Mouse (Mus musculus): ENCODE data around the gene Syt16.

Syt16 gene

DNA sequence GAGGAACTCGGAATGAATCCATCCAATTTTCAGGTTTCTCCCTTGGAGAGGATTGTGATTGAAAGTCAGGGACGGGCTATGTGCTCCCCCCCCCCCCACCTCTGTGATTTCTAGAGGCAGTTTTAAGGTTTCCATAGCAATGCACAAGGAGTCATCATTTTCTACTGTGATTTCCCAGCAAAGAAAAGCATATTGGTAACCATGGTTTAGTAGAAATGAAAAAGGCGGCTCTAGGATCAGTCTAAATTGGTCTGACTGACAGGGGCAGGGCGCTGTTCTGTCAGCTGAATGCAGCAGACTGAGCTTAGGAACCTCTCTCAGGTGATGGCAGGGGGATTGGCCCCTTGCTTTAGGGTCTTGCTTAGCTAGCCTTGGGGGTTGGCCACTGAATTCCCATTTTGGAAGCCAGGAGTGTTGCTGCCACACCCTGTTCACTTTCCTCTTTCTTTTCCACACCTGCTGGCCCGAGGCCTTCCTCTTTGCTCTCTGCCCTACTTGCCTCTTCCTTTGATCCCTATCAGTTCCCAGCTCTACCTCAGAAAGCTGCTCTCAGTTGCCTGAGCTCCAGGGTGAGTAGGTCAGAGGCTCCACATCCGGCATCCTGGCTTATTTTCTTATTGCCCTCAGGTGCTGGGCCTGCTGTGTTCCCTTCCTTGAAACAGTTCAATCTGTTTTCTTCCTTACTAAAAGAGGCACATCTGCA is 108.5 kb downstream of the Syt16 start:
- DNase-seq (ENCODE audit: low read depth, low spot score): no peak

DNA sequence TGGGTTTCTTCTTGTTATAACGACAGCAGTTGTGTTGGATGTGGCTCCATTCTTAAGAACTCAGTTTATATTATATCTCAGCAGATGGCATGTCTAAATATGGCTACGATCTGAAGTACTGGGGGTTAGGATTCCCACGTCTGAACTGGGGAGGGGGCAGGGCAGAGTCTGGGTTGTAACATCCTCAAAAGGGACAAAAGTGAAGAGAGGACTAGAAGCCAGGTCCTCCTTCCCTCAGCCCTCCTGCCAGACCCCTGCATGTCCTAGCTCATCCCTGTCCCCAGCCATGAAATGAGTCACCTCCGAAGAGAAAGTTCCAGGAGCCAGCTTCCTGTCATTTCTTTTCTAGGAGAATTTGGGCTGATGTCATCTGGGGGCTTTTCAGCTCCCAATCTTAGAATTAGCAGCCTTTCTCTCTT is 111.2 kb downstream of the Syt16 start:
- no peak for DNase-seq (ENCODE audit: low read depth, low spot score)

DNA sequence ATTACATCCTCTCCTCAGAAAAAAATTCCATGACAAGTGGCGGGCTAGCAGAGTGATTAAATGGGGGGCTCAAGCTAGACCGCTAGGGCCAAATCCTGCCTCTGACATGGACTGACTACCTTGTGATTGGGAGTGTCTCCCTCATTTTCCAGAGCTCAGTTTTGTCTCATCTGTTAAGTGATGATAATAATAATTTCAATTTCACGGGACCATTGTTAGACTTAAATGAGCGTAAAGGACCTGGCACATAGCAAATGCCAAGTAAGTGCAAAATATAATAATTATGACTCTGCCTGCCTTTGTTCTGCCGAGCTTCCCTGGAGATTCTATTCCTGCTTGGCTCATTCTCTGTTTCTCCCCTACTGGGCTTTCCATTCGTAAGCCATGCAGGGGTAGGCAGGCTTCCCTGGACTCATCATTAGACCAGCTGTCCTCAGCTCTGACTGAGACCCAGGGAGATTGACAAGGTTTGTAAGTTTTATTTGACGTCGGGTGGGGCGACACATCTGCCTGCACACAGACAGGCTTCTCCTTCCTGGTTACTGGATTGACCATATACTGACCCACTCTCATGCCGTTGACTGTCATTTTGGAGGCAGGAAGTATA is 112.1 kb downstream of the Syt16 start:
- no peak for DNase-seq (ENCODE audit: low read depth, low spot score)

DNA sequence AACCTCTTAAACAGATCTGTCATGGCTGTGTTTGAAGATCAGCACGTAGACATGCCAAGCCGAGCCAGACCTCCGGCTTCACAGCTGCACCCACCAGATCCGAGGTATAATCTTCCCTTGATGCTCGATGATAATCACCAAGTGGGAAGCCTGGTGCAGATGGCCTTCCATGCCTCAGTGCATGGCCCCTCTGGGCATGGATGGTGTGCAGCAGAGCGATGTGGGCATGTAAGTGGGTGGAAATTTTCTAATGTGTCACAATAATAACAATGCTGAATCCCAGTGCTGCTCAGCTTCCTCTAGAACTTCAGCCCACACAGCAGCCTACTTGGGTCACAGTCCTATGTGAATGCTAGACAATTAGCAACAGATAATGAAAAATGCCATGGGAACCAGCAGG is 119.4 kb downstream of the Syt16 start:
- DNase-seq (ENCODE audit: low read depth, low spot score): no peak

DNA sequence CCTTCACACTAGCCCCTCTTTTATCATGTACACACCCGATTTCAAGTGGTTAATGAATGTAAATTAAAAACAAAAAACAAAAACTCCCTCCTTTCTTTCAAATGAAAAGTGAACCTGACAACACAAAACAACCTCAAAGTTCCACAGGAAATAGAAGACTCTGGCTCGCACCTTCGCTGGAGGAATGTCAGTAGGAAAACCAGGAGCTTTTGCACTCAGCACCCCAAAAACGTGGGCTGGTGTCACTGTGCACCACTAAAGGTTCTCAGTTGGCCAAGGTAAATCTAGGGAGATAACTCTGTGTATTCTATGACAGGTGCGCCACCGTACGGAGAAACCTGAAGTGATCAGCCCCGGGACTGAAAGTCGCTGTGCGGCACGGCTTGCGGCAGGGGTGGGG is 128.3 kb downstream of the Syt16 start:
- no peak for DNase-seq (ENCODE audit: low read depth, low spot score)

DNA sequence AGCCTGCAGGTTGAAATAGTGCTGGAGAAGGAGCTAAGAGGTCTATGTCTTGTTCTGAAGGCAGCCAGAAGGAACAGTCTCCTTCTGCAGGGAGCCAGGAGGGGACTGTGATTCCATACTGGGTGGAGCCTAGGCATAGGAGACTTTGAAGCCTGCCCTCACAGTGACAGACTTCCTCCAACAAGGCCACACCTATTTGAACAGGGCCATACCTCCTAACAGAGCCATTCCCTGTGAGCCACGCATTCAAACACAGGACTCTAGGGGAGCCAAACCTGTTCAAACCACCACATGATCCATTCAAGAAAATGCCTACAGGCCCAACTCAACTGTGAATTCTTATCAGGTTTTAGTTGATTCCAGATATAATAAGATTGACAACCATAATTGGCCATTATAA is 130.8 kb downstream of the Syt16 start:
- DNase-seq (ENCODE audit: low read depth, low spot score): no peak

DNA sequence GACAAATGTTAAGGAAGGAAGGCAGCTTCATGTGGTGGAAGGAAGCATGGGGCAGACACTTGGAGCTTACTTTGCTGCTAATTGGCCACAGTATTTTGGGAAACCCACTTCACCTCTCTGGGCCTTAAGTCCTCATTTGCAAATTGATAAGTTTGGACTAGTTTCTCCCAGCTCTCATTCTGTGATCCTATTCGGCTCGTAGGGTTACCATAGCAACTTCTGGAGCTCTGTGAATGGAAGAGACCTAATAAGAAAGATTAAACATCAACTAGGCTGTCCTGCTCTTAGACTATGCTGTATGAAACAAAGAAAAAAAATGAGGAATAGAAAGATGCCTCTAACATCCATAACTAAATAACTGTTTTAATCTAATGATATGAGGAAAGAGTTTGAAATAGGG is 134.3 kb downstream of the Syt16 start:
- no peak for DNase-seq (ENCODE audit: low read depth, low spot score)

DNA sequence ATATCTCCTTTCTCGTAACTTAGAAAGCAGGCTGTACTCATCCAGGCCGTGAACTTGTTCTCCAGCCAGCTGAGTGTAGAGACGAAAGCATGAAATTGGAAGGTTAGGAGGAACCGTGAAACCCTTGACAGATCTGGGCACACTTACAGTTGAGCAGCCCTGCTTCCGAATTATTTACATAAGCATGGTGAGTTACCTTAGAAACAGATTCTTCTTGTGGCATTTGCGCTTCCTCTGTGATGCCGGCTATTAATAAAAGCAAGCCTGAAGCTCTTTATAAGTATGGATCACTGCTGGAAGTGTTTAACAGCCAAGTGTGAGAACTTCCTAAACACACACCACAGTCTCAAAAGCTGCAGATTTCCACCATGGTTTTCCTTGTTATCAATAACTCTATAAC is 144.7 kb downstream of the Syt16 start:
- no peak for DNase-seq (ENCODE audit: low read depth, low spot score)

DNA sequence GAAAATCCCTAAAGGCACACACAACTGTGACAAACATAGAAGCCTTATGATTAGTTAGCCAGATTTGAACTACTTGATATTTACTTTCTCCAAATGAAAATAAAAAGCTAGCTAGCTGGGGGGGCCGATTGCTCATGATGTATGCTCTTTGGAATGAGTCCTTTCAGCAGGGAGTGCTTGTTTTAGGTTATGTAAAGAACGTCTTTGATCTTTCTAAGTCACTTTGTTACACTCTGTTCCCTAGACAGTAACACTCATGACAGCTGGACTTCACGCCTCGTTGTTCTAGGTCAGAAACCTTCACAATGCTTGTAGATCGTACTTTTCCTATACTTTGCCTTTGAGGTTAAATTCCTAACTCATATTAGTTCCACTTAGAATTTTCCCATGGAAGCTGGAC is 146.9 kb downstream of the Syt16 start:
- DNase-seq (ENCODE audit: low read depth, low spot score): no peak

DNA sequence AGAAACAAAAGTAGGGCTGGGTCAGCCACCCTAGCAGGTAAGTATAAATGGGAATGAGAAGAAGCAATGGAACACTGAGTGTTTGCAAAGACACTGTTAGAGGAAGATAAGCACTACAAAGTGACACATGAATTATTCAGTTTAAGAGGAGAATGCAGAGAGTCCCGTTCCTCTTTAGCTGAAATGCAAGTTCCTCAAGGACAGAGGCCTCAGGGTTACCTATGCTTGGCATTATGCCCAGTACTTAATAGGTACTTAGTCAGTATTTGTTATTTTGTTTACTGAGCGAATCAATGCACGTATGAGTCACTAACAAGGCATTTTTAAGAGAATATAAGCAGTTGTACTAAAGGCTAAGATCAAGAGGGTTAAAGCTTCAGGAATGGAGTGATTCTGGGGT is 163.3 kb downstream of the Syt16 start:
- no peak for DNase-seq (ENCODE audit: low read depth, low spot score)

DNA sequence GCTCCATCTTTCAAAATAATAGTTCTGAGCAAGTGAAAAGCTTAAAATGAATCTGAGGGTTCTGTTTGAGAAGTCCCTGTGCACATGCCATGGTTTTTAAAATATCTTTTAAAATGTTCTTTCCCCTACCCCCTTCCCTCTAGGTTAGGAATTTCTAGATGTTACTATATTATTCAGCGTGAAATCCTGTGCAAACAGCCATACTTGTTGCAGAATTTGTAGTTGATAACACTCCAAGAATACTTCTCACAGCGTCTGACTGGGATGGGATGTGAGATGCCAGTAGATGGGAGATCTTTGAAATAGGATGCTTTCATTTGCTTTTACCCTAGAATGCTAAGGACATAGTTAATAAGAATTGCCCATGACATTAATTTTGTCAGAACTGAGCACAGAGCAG is 165.6 kb downstream of the Syt16 start:
- no peak for DNase-seq (ENCODE audit: low read depth, low spot score)

DNA sequence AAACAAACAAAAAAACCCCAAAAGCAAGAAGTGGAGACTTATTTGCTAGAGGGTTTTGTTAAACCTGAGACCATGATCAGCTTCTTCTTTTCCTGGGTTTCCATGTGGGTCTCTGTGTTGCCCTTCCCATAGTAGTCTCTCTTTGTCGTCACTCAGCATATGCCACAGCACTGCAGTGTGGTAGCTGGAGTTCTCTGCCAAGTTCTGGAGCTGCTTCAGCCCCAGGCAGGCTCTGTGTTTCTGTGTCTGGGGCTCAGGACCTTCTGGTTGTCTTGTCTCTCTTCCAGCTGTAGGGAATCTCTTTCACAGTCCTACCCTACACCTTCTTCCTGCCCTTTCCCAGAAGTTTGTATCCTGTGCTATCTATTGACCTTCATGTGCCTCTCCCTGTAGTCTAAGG is 173.8 kb downstream of the Syt16 start:
- no peak for DNase-seq (ENCODE audit: low read depth, low spot score)

DNA sequence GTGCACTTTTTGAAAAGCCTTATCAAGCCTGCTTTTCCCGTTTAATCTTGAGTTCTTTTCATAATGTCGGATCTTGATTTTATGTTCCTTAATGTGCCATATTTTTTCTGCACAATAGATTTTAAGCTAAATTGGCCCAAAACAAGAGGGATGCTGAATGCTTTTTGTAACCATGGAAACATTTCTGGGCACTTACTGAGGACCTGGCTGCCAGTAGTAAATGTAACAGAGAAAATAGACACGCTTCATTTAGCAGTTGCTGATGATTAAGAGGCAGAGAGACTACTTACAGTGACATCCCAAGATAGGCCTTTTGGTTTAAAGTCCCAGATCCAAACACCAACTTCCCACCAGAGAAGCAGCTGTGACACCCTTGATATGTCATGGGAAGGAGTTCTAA is 176.4 kb downstream of the Syt16 start:
- DNase-seq (ENCODE audit: low read depth, low spot score): no peak

DNA sequence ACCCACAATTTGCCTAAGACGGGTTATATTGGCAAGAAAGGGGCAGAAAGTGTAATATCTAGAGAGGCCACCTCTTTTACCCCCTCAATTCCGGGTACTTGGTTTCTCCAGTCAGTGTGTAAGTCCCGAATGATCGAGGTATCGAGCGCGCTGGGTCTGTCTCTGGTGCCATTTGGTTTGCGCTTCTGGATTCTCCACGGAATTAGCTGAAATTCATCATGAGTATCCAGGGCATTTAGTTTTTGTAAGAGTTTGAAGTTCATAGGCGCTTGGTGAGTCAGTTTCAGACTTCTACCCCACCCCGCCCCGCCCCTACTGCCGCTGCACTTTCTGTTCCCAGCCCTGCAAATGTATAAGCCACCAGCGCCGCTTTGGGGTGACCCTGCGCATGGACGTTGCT is 187.1 kb downstream of the Syt16 start:
- DNase-seq (ENCODE audit: low read depth, low spot score): no peak

DNA sequence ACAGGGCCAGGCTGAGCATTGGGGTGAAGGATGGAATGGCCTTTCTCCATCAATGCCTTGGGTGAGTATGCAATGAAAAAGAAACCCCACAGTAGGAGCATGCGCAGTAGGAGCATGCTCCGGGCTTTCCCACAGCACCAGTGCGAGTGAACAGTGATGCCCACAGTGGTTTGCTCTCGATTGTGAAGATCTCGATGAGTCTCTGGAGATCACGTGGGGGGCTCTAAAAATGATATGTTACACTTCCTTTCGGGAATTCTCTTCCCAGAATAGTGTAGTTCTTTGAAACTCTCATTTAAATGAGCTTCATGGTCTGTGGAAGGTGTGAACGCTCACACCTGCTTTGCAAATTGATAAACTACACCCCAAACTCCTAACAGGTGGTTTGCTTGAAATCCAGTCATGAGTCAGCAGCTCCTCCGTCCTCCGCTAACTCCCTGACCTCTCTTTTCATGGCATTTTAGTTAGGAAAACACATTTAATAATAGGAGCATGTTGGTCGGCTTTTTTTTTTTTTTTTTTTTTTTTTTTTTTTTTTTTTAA is 190.9 kb downstream of the Syt16 start:
- no peak for DNase-seq (ENCODE audit: low read depth, low spot score)

DNA sequence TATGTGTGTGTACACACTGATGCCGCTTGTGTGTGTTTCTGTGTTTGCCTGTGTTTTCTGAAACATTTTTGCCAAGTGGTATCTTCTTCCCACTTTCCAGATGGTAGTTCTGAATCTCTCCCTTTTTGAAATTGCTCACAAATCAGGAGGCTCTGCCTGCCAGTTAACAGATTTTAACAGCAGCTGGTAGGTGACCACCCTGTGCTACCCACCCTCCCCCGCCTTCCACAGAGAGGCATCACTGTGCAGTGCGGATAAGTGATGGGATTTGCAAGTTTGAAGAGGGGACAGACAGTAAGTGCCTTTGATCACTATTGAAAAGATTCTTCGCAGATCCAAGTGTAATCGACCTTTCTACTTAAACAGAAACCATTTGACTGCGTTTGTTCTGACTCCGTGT is 191.4 kb downstream of the Syt16 start:
- DNase-seq (ENCODE audit: low read depth, low spot score): peak; percentile 14

DNA sequence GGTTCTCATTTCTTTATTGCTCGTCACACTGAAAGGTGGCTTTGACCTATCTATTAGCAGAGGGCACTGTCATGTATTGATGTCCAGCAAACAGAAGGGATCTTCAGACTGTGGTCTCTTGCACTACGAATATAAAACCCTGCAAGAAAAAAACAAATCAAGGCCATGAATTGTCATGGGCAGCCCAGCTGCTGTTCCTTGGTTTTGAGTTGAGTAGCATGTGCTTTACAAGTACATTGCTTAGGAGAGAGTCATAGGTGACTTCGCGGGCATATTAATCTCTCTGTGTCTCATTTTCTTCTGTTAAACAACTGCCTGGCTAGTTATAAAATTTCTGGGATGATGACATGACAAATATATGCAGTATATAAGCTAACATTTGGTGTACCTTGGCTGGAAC is 192.4 kb downstream of the Syt16 start:
- no peak for DNase-seq (ENCODE audit: low read depth, low spot score)

DNA sequence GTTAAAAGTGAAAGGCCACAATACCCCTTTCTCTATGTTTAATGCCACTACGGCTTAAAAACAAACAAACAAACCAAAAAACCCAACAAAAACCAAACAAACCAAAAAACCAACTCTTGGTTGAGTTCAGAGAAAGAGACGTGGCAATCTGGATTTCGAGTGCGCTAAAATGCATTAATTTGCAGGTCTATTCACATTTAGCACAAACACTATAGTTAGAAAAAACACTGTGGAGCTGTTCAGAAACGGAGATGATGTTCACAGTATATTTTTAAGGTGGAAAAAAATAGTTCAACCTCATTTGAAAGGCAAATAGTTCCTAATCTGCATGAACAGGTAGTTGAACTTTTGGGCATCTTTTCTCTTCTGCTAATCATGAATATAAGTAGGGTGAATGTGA is 192.8 kb downstream of the Syt16 start:
- no peak for DNase-seq (ENCODE audit: low read depth, low spot score)

DNA sequence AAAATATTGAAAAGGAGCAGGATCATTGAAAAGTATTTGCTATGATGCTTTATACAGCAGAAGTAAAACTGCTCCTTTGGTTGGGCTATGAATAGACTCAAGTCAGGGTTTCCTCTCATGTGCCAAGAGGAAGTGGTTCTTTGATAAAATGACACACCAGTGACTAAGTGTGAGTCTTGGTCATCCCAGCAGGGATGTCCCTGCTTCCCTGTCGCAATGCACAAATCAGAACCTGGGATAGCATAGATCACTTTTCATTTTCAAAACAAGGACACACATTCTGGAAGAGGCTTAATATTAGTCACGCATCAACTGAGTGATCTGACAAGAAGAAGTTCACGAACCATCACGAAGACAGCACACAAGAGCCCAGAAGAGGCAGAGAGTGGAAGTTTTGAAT is 195.1 kb downstream of the Syt16 start:
- DNase-seq (ENCODE audit: low read depth, low spot score): no peak

DNA sequence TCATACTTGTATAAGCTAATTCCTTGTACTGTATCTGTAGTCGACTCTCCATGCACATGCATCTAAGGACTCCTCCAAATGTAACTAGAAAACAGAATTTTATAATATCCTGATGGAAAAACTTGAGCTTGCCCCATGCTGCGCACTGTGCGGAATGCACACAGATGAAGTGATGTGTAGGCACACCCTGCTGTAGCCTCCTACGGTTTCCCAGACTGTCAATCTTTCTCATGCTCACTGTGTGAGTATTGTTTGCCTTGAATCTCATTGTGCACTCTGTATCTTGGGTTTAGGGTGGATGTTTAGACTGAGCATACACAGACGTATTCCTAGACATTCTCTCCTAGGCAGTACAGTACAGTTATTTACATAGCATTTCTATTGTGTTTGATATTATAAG is 203.9 kb downstream of the Syt16 start:
- no peak for DNase-seq (ENCODE audit: low read depth, low spot score)

DNA sequence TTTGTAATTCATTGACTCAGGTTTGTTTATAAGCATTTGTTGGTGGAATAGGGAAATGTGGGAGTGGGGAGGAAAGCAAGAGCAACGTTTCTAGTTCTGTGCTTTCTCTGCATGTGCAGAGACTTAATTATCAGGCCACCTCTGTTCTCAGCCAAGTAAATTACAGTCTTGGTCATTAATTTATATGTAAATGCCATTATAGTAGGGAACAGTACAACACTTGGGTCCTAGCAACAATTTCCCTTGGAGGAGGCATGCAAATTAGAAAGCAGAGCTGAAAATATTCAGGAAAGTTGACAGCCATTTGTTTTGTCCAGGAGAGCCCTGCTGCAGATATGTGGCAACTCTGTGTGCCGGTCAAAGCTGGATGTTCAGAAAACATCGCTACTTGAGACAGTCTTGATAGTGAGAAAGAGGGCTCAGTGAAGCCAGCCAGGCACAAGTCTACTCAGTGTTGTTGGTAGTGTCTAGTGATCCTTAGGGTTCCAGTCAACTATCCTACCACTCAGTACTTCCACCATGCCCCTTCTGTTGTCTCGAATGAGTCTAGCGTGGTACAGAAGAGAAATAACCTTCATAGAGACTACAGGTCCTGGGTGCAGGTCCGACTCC is 205.1 kb downstream of the Syt16 start:
- DNase-seq (ENCODE audit: low read depth, low spot score): no peak

DNA sequence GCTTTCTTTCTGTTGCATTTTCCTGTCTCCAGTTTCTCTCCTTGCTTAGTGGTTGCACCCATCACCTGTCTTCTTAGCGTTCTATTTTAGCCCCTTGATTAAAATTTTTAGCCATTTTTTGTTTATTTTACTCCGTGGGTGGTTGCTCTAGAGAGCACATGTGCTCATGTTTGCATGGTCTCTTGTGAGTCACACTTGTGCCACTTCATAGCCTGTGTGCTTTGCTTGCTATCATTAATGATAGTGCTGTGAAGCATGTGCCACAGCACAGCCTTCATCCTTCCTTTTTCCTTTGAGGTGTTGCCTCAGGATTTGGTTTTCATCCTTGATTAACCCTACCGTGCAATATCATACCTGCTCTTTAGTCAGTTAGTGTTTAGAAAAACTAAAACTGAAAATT is 214.7 kb downstream of the Syt16 start:
- no peak for DNase-seq (ENCODE audit: low read depth, low spot score)

DNA sequence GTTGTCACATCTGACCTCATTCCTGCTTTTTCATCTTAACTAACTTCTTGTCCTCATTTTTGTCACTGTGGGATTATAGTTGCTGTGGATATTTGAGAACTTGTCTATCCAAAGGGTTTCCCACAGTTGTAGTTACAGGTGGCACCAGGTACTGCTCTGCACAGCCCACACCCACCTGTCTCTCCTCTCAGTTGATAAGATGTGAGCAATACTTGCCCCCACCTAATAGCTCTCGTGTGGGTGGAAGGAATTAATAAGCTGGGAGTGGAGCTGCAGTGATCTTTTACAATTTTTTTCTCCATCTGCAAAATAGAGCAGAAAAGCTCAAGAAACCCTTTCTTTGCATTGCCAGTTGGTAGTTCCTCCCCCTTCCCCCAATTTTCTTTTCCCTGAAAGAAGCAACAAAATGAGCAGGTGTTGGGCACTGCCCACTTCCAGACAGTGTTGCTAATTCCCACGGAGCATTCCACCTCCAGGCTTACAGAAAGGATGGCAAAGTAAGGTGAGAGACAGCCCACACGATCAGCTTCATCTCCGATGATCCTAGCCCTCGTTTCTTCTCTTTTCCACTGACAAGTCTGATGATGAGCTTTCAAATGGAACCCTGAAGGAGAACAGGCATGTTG is 218.8 kb downstream of the Syt16 start:
- DNase-seq (ENCODE audit: low read depth, low spot score): no peak

Measured in mesoderm, embryonic 11.5 days (tissue).